Mouse (Mus musculus) CH12F3 (cell line): ENCODE results near the gene Reep3.

Experiments used
- in situ Hi-C: fragments of 300-500 bp; cut with MboI; formaldehyde crosslinking; loops from 2 replicates; pipeline ENCODE4 v1.14.3; 2020; ENCODE audit warnings: low sequenced_read_pairs

Reep3 gene

DNA sequence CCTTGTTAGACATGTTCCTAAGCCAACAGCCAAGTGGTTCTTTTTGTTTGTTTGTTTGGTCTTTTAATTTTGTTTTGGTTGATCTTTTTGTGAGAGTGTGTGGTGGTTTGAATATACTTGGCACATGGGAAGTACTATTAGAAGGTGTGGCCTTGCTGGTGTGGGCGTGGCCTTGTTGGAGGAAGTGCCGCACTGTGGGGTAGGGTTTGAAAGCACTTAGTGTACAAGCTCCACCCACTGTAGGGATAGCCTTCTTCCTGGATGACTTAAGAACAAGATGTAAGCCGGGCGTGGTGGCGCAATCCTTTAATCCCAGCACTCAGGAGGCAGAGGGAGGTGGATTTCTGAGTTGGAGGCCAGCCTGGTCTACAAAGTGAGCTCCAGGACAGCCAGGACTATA, 113.7 kb downstream of the Reep3 start:
- in situ Hi-C loops = no loop called here

DNA sequence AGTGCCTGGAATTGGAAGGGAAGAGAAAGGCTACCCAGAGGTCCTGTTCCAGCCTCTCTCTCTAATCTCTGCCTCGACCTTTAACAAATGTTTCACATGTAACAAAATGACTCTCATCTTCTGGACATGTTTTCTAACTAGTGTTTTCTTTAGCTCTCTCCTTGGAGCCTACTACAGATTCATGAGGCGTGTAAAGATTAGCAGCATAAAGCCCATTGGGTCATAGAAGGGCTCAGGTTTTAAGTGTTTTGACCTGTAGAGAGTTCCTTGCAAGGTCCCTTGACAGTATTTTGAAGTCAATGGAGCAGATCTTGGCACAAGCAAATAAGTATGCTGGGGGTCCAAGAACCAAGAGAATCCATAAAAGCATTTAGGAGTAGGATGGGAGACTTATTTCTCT, 118.5 kb downstream of the Reep3 start:
- in situ Hi-C loops = no loop called here

- in situ Hi-C loops = no loop called here
These were observed 119.7 kb downstream of the Reep3 start for GRCm38 (mm10) chr10:66977093-66977492.

GRCm38 (mm10) chr10:66975451-66975850, 121.3 kb downstream of the Reep3 start:
- in situ Hi-C loops = no loop called here

GRCm38 (mm10) chr10:66974417-66974816, 122.3 kb downstream of the Reep3 start:
- in situ Hi-C loops = no loop called here

DNA sequence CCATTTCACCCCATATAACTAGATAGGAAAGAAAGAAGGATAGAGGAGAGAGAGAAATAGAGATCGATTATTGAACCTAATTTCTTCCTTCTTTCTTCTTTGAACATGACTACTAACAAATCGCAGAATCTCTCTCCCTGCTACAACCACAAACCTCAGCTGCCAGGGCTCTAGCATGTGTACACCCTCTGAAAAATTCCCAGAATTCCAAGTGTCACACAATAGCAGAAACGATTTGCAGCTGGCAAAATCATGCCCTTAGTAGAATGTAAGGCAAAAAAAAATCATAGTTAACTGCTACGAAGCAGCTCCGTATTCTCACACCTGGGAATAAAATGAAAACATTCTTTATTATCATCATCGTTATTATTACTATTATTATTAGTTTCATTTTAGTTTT, 122.9 kb downstream of the Reep3 start:
- in situ Hi-C loops = no loop called here

- in situ Hi-C loops = no loop called here
These were observed 123.5 kb downstream of the Reep3 start for GRCm38 (mm10) chr10:66973274-66973673.

GRCm38 (mm10) chr10:66970336-66971115, 126.2 kb downstream of the Reep3 start:
- in situ Hi-C loops = no loop called here

GRCm38 (mm10) chr10:66969581-66969980, 127.2 kb downstream of the Reep3 start:
- in situ Hi-C loops = no loop called here

GRCm38 (mm10) chr10:66969081-66969480, 127.7 kb downstream of the Reep3 start:
- in situ Hi-C loops = no loop called here

DNA sequence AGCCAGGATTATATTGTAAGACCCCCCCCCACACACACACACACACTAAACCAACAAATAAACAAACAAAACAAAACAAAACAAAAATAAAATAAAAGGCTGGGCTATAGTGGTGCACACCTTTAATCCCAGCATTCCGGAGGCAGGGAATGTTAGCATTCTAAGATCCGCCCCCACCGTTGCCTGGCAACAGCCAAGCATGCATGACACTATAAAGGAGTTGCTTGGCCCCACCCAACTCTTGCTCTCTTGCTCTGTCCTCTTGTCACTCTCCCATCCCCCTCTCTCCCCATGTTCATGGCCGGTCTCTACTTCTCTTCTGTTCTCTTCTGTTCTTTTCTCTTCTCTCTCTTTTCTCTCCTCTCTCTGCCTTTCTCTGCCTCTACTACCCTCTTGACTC, 128.2 kb downstream of the Reep3 start:
- in situ Hi-C loops = no loop called here

DNA sequence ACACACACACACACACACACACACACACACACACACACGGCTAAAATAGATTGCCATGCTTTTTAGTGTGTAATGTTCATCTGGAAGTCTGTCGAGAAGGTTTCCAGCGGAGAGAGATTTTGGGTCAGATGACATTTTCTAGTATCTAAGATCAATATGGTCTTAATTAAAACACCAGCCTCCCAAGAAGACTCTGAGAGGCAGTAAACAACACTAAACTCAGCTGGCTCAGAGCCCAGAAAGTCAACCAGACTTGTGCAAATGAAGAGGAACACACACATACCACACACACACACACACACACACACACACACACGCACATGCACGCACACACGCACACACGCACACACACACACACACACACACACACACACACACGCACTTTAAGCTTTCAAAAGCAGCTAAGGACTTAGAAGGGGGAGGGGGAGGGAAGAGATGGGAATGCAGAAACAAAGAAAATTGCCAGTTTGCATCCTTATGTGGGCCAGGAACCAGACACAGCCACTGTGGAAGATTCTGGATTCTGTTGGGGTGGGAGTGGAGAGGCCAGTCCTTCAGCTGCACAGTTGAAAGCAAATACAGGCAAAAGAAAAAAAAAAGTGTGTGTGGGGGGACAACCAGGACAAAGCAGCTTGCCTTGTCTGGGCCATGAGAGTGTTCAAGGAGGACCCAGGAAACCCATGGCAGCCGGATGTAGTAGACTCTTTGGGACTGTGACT, 130.2 kb downstream of the Reep3 start:
- in situ Hi-C loops = no loop called here

- in situ Hi-C loops = no loop called here
These were observed 136.6 kb downstream of the Reep3 start for GRCm38 (mm10) chr10:66960136-66960535.
